Mouse (Mus musculus) stomach, postnatal 0 days (tissue): ENCODE measurements around the gene Ovca2.

Experiments used
- CTCF ChIP-seq: IDR thresholded peaks from 2 replicates; pipeline ENCODE4 v1.5.1; 2016; ENCODE audit warnings: antibody characterized with exemption, low read depth, mild to moderate bottlenecking, moderate library complexity
- EP300 ChIP-seq: optimal IDR thresholded peaks from 2 replicates; pipeline ENCODE3; 2016; ENCODE audit warnings: antibody characterized with exemption

DNA sequence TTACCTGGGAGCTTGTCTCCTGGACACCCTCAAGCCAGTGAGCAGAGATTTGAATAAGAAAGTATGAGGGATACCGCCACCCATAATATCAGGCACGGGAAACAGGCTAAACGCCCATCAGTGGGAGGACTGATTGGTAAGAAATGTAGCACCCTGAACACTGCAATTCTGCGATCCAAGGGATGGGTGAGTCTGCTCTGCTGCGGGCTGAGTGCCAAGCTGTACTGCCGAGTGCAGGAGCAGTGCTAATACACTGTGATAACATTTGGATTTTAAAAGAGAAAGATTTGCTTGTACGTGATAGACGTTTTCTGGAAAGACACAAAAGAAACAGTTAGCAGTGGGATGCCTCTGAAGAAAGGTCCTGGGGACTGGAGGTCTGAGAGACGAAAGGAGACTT lies 41.5 kb upstream of the Ovca2 start:
- no peak for TF ChIP-seq EP300
- no peak for TF ChIP-seq CTCF
